Mouse (Mus musculus) stomach, postnatal 0 days (tissue): ENCODE measurements at regions not wholly inside any gene's neighbourhood (a gene's known extent, or its start where the extent isn't known, plus 50 kb on each side); places are given as distances from the start of the nearest gene placed in this dataset.

Experiments used
- CTCF ChIP-seq: IDR thresholded peaks from 2 replicates; pipeline ENCODE4 v1.5.1; 2016; ENCODE audit warnings: antibody characterized with exemption, low read depth, mild to moderate bottlenecking, moderate library complexity
- EP300 ChIP-seq: optimal IDR thresholded peaks from 2 replicates; pipeline ENCODE3; 2016; ENCODE audit warnings: antibody characterized with exemption

DNA sequence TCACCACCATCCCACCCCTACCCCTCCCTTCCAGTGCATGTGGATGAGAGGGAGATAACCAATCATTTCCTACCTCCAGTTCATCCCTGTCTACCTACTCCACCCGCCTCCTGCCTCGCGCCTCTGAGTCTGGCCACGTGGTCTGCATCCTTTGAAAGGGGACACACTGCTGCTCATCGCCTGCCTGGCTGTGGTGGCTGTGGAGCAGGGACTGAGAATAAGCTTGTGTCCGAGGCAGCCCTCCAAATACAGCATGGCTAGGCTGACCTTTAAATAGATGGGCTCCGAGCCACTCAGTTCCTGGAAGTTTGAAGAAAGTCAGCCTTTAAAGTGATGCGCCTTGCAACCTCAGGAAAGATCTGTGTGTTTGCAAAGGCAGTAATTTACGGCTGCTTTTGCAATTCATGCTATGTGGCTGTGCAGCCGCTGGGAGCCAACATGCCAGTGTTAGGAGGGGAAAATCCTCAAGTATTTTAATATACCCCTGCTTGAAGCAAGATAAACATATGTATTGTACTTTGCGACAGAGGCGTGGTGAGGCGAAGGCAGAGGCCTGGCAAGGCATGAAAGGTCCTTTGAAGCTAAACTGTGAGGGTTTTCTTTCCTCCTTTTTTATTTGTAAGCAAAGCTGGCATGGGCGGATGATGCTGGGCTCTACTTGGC, 1214.3 kb upstream of the A1bg start:
- TF ChIP-seq CTCF, result peak; percentile 20; the same call in 1 of the 2 replicates
- TF ChIP-seq EP300, result no peak
